Mouse (Mus musculus): ENCODE data around the gene Gm20517. TPM values are rescaled to one million over a fixed set of nuclear protein-coding genes. Genes with fewer than 3 reads are reported as not detected.
A peak's percentile ranks its signal among the peaks of the same experiment; 100 is the strongest.

The Gm20517 gene
- polyA plus RNA-seq (2014; fragmentation: Nextera tagmentation; extraction: Ambion mirVana): 1.8 and 3.6 TPM in 2 replicates

DNA sequence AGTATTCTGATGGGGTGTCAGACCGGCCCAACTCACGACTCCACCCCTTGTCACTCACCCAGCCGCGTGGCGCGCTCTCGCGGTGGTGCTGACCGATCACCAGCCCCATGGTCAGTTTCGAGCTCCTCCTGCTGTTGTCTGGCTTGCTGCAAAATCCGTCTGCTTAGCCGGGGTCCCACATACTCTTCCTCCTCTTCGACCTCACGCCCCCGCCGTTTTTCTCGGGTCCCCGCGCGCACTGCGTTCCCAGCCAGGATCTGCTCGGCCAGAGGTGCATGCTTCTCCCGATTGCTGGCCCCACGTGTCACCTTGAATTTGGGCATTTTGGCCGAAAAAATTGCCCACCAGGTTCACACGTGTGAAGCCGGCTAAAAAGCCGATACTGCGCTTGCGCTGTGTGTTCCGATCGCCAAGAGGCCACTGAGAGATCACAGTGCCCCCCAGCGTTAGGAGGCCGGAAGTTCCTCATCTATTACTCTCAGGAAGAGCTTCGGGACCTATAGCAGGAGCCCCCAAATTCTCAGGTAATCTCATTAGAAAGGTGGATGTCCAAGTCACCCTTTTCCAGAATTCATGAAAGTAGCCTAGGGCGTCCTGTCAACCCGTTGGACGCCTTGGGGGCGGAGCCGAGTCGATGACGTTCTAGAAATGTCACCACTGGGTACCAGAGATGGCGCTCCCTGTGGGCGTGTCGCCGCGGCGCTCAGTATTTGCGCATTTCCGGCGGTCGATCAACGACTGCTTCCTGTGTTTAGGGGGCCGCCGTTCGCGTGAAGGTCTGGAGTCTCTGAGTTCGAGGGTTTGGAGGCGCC is at the start of gene Gm20517, which contains the start of the genes Bysl and Med20:
Gm20517 (plus strand) TSS at position 741 of the 812 bp plus-strand sequence.
Bysl (minus strand) TSS at position 644 of the 812 bp plus-strand sequence.
Med20 (plus strand) TSS at position 734 of the 812 bp plus-strand sequence.
- Histone ChIP-seq H3K27ac (ENCODE audit: low read depth, low read length) (peak within 1 kb of the TSS; percentile 48; the same call in 1 of the 2 replicates), H3K4me3 (ENCODE audit: low read depth, low read length) (peak within 1 kb of the TSS; percentile 62), H3K9ac (ENCODE audit: low read length) (peak within 1 kb of the TSS; percentile 73), H3K27me3 (replicated peaks; ENCODE audit: control insufficient read depth, insufficient read depth, low read length) (no peaks in the 10 kb centered on the region), H3K36me3 (ENCODE audit: control insufficient read depth, insufficient read depth, low read length) (peaks cover 37% of the 10 kb centered on the region), H3K4me1 (ENCODE audit: control insufficient read depth, insufficient read depth, low read length) (peaks cover 12% of the 10 kb centered on the region), H3K4me2 (ENCODE audit: low read length) (peak within 1 kb of the TSS; percentile 80), H3K9me3 (replicated peaks; ENCODE audit: control insufficient read depth, low read length) (no peaks in the 10 kb centered on the region)
- DNase-seq (ENCODE audit: low spot score): peak; percentile 98
- ATAC-seq: peak; percentile 98
- WGBS: under 1% methylated on average over 59 of the region's 59 CpGs

DNA sequence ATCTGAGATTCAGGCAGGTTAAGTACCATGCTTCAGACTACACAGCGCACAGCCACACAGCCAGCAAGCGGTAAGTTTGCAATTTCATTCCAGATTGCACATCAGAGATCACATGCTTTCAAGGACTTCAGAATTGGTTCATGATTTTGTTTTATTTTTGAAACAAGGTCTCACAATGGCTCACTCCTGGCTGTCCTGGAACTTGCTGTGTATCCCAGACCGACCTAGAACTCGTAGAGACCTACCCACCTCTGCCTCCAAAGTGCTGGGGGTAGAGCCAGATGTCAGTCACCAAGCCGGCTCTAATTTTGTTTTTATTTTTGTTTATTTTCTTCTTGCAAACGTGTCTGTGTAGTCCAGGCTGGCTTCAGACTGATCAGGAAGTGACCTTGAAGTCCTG is 48.5 kb upstream of the Gm20517 start:
- DNase-seq (ENCODE audit: low spot score) (no peak), ATAC-seq (no peak)
- Histone ChIP-seq H3K36me3 (ENCODE audit: control insufficient read depth, insufficient read depth, low read length) (no peaks in the 10 kb centered on the region), H3K4me1 (ENCODE audit: control insufficient read depth, insufficient read depth, low read length) (no peaks in the 10 kb centered on the region), H3K4me2 (ENCODE audit: low read length) (no peak overlapping the region), H3K4me3 (ENCODE audit: low read depth, low read length) (no peak overlapping the region), H3K9ac (ENCODE audit: low read length) (no peak overlapping the region), H3K9me3 (replicated peaks; ENCODE audit: control insufficient read depth, low read length) (no peaks in the 10 kb centered on the region), H3K27ac (ENCODE audit: low read depth, low read length) (no peak overlapping the region), H3K27me3 (replicated peaks; ENCODE audit: control insufficient read depth, insufficient read depth, low read length) (no peaks in the 10 kb centered on the region)
- 81% methylated on average over 6 of the region's 6 CpGs for WGBS

DNA sequence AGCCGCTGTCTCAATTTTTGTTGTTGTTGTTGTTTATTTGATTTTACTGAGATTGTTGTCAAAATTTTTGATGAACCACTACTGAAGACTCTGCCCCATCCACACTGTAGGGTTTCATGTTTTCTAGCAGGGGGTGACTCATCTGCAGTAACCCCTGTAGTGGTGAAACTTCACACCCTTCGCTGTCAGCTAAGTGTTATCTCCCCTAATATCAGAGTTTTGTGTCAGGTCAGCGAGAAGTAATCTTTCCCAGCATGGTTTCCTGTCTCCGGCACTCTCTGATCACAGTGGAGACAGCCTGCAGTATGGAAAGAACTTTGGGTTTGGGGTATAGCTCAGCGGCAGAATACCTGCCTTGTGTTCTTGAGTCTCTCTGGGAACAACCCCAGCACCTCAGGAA is 46.8 kb upstream of the Gm20517 start:
- DNase-seq (ENCODE audit: low spot score) (no peak), ATAC-seq (no peak)
- no peak overlapping the region for H3K4me3 ChIP-seq (ENCODE audit: low read depth, low read length)
- no peaks in the 10 kb centered on the region for H3K9me3 ChIP-seq (replicated peaks; ENCODE audit: control insufficient read depth, low read length)
- no peak overlapping the region for H3K9ac ChIP-seq (ENCODE audit: low read length)
- no peak overlapping the region for H3K27ac ChIP-seq (ENCODE audit: low read depth, low read length)
- no peaks in the 10 kb centered on the region for H3K36me3 ChIP-seq (ENCODE audit: control insufficient read depth, insufficient read depth, low read length)
- WGBS: 94% methylated on average over 5 of the region's 5 CpGs
- no peaks in the 10 kb centered on the region for H3K27me3 ChIP-seq (replicated peaks; ENCODE audit: control insufficient read depth, insufficient read depth, low read length)
- no peaks in the 10 kb centered on the region for H3K4me1 ChIP-seq (ENCODE audit: control insufficient read depth, insufficient read depth, low read length)
- H3K4me2 ChIP-seq (ENCODE audit: low read length): no peak overlapping the region

DNA sequence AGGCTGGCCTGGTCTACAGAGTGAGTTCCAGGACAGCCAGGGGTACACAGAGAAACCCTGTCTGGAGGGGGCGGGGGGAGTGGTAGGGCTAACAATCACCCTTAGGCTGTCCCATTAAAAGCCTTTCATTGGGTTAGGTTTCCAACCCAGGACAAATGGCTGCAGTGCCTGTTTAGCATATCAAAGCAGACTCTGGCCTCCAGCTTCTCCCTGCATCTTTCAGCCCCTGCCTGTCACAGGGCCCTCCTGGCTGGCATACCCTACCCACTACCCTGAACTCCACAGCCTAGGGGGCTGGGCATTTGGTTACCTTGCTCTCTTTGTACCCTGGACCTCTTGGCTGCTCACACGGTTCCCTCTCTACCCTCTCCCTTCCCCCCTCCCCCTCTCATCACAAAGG is 45.3 kb upstream of the Gm20517 start:
- DNase-seq (ENCODE audit: low spot score): peak; percentile 30
- peak; percentile 46 for ATAC-seq
- Histone ChIP-seq H3K9ac (ENCODE audit: low read length) (no peak overlapping the region), H3K4me2 (ENCODE audit: low read length) (no peak overlapping the region), H3K4me1 (ENCODE audit: control insufficient read depth, insufficient read depth, low read length) (no peaks in the 10 kb centered on the region), H3K4me3 (ENCODE audit: low read depth, low read length) (no peak overlapping the region), H3K27me3 (replicated peaks; ENCODE audit: control insufficient read depth, insufficient read depth, low read length) (no peaks in the 10 kb centered on the region), H3K9me3 (replicated peaks; ENCODE audit: control insufficient read depth, low read length) (no peaks in the 10 kb centered on the region), H3K27ac (ENCODE audit: low read depth, low read length) (no peak overlapping the region), H3K36me3 (ENCODE audit: control insufficient read depth, insufficient read depth, low read length) (no peaks in the 10 kb centered on the region)
- WGBS: 11% methylated on average over 2 of the region's 2 CpGs

DNA sequence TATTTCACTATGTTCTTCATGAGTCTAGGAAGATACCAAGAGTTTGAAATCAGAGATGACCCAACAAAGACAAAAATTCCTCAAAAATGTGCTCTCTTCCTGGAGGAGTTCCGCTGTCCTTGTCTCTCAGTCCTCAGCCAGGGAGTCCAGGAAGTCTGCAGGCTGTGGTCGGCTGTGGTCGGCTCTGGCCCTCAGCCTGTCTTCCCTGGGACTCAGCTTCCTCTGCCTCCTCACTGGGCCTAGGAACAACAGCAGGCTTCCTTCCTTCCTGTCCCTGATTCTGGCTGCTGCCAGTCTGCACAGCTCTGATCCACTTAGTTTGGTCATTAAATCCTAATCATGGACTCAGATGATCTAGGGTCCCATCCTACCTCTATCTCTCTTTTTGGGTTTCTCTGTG is 44.1 kb upstream of the Gm20517 start:
- no peaks in the 10 kb centered on the region for H3K36me3 ChIP-seq (ENCODE audit: control insufficient read depth, insufficient read depth, low read length)
- DNase-seq (ENCODE audit: low spot score): no peak
- no peak overlapping the region for H3K9ac ChIP-seq (ENCODE audit: low read length)
- no peak overlapping the region for H3K4me3 ChIP-seq (ENCODE audit: low read depth, low read length)
- no peaks in the 10 kb centered on the region for H3K27me3 ChIP-seq (replicated peaks; ENCODE audit: control insufficient read depth, insufficient read depth, low read length)
- 74% methylated on average over 3 of the region's 3 CpGs for WGBS
- no peak overlapping the region for H3K4me2 ChIP-seq (ENCODE audit: low read length)
- ATAC-seq: no peak
- H3K4me1 ChIP-seq (ENCODE audit: control insufficient read depth, insufficient read depth, low read length): no peaks in the 10 kb centered on the region
- H3K27ac ChIP-seq (ENCODE audit: low read depth, low read length): no peak overlapping the region
- H3K9me3 ChIP-seq (replicated peaks; ENCODE audit: control insufficient read depth, low read length): no peaks in the 10 kb centered on the region

DNA sequence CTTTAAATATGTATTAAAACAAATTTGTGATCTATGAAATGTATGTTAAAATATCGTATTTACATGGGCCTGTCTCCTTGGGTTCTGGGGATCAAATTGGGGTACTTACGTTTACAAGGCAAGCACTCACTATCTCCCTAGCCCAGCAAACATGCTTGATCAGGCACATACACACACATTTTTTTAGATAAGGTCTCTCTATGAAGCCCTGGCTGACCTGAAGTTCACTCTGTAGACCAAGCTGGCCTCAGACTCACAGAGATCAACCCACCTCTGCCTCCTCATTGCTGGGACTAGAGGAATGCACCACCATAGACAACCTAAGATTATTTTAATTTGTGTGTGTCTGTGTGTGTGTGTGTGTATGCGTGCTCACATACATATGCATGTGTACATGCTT is 43.0 kb upstream of the Gm20517 start:
- Histone ChIP-seq H3K4me1 (ENCODE audit: control insufficient read depth, insufficient read depth, low read length) (no peaks in the 10 kb centered on the region), H3K9ac (ENCODE audit: low read length) (no peak overlapping the region), H3K9me3 (replicated peaks; ENCODE audit: control insufficient read depth, low read length) (no peaks in the 10 kb centered on the region), H3K4me3 (ENCODE audit: low read depth, low read length) (no peak overlapping the region), H3K4me2 (ENCODE audit: low read length) (no peak overlapping the region), H3K27ac (ENCODE audit: low read depth, low read length) (no peak overlapping the region), H3K27me3 (replicated peaks; ENCODE audit: control insufficient read depth, insufficient read depth, low read length) (no peaks in the 10 kb centered on the region), H3K36me3 (ENCODE audit: control insufficient read depth, insufficient read depth, low read length) (no peaks in the 10 kb centered on the region)
- DNase-seq (ENCODE audit: low spot score): no peak
- WGBS: 92% methylated on average over 3 of the region's 3 CpGs
- ATAC-seq: no peak

DNA sequence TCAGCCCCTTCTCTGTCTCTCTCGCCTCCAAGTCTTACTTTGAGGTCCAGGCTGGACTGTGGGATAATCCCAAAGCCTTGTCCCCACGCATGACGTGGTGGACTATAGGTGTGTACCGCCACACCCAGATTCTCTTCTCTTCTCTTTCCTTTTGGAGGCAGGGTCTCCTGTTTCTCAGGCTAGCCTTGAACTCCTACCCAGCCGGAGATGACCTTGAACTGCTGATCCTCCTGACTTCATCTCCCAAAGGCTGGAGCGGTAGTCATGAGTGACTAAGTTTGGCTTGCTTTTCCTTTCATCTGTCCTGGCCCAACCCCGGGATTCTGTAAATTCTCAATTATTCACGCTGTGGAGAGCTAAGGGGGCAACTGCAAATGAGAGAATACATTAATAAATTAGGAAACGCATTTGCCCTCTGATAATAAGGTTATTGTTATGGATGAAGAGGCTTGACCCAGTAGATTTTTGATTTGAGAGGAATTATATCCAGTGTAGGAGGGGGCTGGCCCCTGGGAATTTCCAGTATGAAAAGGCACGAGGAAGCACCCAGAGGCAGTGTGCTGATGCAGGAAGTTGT is 42.4 kb upstream of the Gm20517 start:
- no peak for ATAC-seq
- H3K9me3 ChIP-seq (replicated peaks; ENCODE audit: control insufficient read depth, low read length): no peaks in the 10 kb centered on the region
- H3K36me3 ChIP-seq (ENCODE audit: control insufficient read depth, insufficient read depth, low read length): no peaks in the 10 kb centered on the region
- no peak overlapping the region for H3K9ac ChIP-seq (ENCODE audit: low read length)
- H3K4me3 ChIP-seq (ENCODE audit: low read depth, low read length): no peak overlapping the region
- no peaks in the 10 kb centered on the region for H3K4me1 ChIP-seq (ENCODE audit: control insufficient read depth, insufficient read depth, low read length)
- H3K27me3 ChIP-seq (replicated peaks; ENCODE audit: control insufficient read depth, insufficient read depth, low read length): no peaks in the 10 kb centered on the region
- no peak overlapping the region for H3K4me2 ChIP-seq (ENCODE audit: low read length)
- WGBS: 64% methylated on average over 10 of the region's 10 CpGs
- no peak overlapping the region for H3K27ac ChIP-seq (ENCODE audit: low read depth, low read length)
- no peak for DNase-seq (ENCODE audit: low spot score)

DNA sequence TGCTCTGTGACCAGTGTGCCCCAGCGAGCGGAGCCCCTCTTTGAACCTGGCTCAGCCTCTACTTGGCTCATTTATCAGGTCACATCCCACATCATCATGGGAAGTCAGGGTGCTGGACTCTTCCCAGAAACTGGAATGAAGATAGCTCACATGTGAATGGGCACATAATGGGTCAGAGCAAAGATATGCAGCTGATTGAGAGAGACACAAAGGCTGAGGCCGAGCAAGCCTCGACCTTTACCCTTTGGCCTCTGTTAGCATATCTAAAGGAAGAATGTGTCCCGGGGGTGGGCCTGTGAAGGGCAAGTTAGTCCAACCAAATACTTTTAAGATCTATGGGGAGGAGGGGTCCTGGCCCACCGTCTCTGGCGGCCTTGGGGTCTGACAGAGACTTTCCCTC is 39.8 kb upstream of the Gm20517 start:
- H3K9ac ChIP-seq (ENCODE audit: low read length): no peak overlapping the region
- DNase-seq (ENCODE audit: low spot score): no peak
- no peaks in the 10 kb centered on the region for H3K36me3 ChIP-seq (ENCODE audit: control insufficient read depth, insufficient read depth, low read length)
- H3K27ac ChIP-seq (ENCODE audit: low read depth, low read length): no peak overlapping the region
- no peak for ATAC-seq
- no peak overlapping the region for H3K4me2 ChIP-seq (ENCODE audit: low read length)
- no peaks in the 10 kb centered on the region for H3K4me1 ChIP-seq (ENCODE audit: control insufficient read depth, insufficient read depth, low read length)
- no peak overlapping the region for H3K4me3 ChIP-seq (ENCODE audit: low read depth, low read length)
- no peaks in the 10 kb centered on the region for H3K9me3 ChIP-seq (replicated peaks; ENCODE audit: control insufficient read depth, low read length)
- H3K27me3 ChIP-seq (replicated peaks; ENCODE audit: control insufficient read depth, insufficient read depth, low read length): no peaks in the 10 kb centered on the region
- WGBS: 33% methylated on average over 7 of the region's 7 CpGs

DNA sequence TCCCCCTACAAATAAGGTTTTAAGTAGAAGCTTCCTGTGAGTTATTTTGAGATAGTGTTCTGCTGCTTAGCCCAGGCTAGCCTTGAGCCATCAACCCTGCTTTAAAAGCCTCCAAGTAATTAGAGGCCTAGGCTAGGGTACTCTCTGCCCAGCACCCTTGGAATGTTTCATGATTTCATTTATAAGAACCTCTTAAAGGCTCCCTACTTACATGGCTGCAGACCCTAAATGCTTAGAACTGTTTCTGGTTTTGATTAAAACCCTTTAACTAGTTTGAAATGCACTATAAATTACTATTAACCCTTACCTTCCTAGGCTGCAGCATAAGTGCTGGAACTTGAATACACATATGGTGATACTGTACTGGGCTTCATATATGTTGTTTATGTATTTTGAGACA is 39.0 kb upstream of the Gm20517 start:
- Histone ChIP-seq H3K36me3 (ENCODE audit: control insufficient read depth, insufficient read depth, low read length) (no peaks in the 10 kb centered on the region), H3K4me2 (ENCODE audit: low read length) (no peak overlapping the region), H3K4me3 (ENCODE audit: low read depth, low read length) (no peak overlapping the region), H3K9me3 (replicated peaks; ENCODE audit: control insufficient read depth, low read length) (no peaks in the 10 kb centered on the region), H3K27me3 (replicated peaks; ENCODE audit: control insufficient read depth, insufficient read depth, low read length) (no peaks in the 10 kb centered on the region), H3K27ac (ENCODE audit: low read depth, low read length) (no peak overlapping the region), H3K9ac (ENCODE audit: low read length) (no peak overlapping the region), H3K4me1 (ENCODE audit: control insufficient read depth, insufficient read depth, low read length) (no peaks in the 10 kb centered on the region)
- ATAC-seq (no peak), DNase-seq (ENCODE audit: low spot score) (no peak)
